Mouse (Mus musculus): ENCODE data around the gene Rpa2. TPM values are rescaled to one million over a fixed set of nuclear protein-coding genes. Genes with fewer than 3 reads are reported as not detected.
"Not testable (repeated sequence)": the region's sequence is repeated elsewhere in the genome, so short reads cannot be mapped to it uniquely, and the experiment has no call there.

Gene Rpa2
- polyA plus RNA-seq, 2 experiments: 55.6 to 95.7 TPM

GRCm38 (mm10) chr4:132733071-132733770 is 34.9 kb upstream of the Rpa2 start:
- Histone ChIP-seq H3K9ac (replicated peaks) (no peak overlapping the region), H3K9me3 (ENCODE audit: control insufficient read depth, low read length) (no peaks in the 10 kb centered on the region), H3K27me3 (ENCODE audit: control insufficient read depth, insufficient read depth, low read length) (no peaks in the 10 kb centered on the region), H3K36me3 (replicated peaks; ENCODE audit: control insufficient read depth, insufficient read depth, low read depth) (no peaks in the 10 kb centered on the region), H3K4me3 (ENCODE audit: insufficient read depth in 1 of 2, low read depth in 2 of 2, low read length in 2 of 2) (no peak overlapping the region), H3K4me2 (ENCODE audit: low read depth) (no peak overlapping the region), H3K4me1 (replicated peaks; ENCODE audit: control insufficient read depth in 2 of 2, insufficient read depth in 2 of 2, low read length in 1 of 2) (peaks cover 5 to 8% of the 10 kb centered on the region in 2 experiments; a peak in 3 of 4 replicates), H3K27ac (no peak overlapping the region)
- WGBS (ENCODE audit: insufficient replicate concordance): 84% methylated on average over 25 of the region's 25 CpGs
- TF ChIP-seq CTCF (IDR thresholded peaks at IDR 0.05; ENCODE audit: low read depth) (peak; percentile 25; the same call in 1 of the 2 replicates), EP300 (IDR thresholded peaks at IDR 0.05; ENCODE audit: low read depth) (no peak)
- DNase-seq (ENCODE audit: low read depth in 3 of 3, low spot score in 3 of 3): no peak
- ATAC-seq (ENCODE audit: insufficient read depth): no peak

- Histone ChIP-seq H3K4me2 (ENCODE audit: low read depth) (no peak overlapping the region), H3K4me3 (ENCODE audit: insufficient read depth in 1 of 2, low read depth in 2 of 2, low read length in 2 of 2) (no peak overlapping the region), H3K27me3 (ENCODE audit: control insufficient read depth, insufficient read depth, low read length) (no peaks in the 10 kb centered on the region), H3K36me3 (replicated peaks; ENCODE audit: control insufficient read depth, insufficient read depth, low read depth) (no peaks in the 10 kb centered on the region), H3K4me1 (replicated peaks; ENCODE audit: control insufficient read depth in 2 of 2, insufficient read depth in 2 of 2, low read length in 1 of 2) (peaks cover 5 to 8% of the 10 kb centered on the region in 2 experiments; a peak in 3 of 4 replicates), H3K9ac (replicated peaks) (no peak overlapping the region), H3K27ac (no peak overlapping the region), H3K9me3 (ENCODE audit: control insufficient read depth, low read length) (no peaks in the 10 kb centered on the region)
- TF ChIP-seq EP300 (IDR thresholded peaks at IDR 0.05; ENCODE audit: low read depth) (no peak), CTCF (IDR thresholded peaks at IDR 0.05; ENCODE audit: low read depth) (no peak)
- WGBS (ENCODE audit: insufficient replicate concordance): 75% methylated on average over 2 of the region's 2 CpGs
- no peak for DNase-seq (ENCODE audit: low read depth in 3 of 3, low spot score in 3 of 3)
- ATAC-seq (ENCODE audit: insufficient read depth): no peak
Measured at GRCm38 (mm10) chr4:132734766-132735165, 33.4 kb upstream of the Rpa2 start.

GRCm38 (mm10) chr4:132735389-132735788 is 32.7 kb upstream of the Rpa2 start:
- no peak for TF ChIP-seq CTCF (IDR thresholded peaks at IDR 0.05; ENCODE audit: low read depth)
- no peak for TF ChIP-seq EP300 (IDR thresholded peaks at IDR 0.05; ENCODE audit: low read depth)
- DNase-seq (ENCODE audit: low read depth in 3 of 3, low spot score in 3 of 3): no peak
- Histone ChIP-seq H3K9ac (replicated peaks) (no peak overlapping the region), H3K4me1 (replicated peaks; ENCODE audit: control insufficient read depth in 2 of 2, insufficient read depth in 2 of 2, low read length in 1 of 2) (peaks cover 5 to 8% of the 10 kb centered on the region in 2 experiments; a peak in 3 of 4 replicates), H3K9me3 (ENCODE audit: control insufficient read depth, low read length) (no peaks in the 10 kb centered on the region), H3K27me3 (ENCODE audit: control insufficient read depth, insufficient read depth, low read length) (no peaks in the 10 kb centered on the region), H3K36me3 (replicated peaks; ENCODE audit: control insufficient read depth, insufficient read depth, low read depth) (no peaks in the 10 kb centered on the region), H3K4me2 (ENCODE audit: low read depth) (no peak overlapping the region), H3K4me3 (ENCODE audit: insufficient read depth in 1 of 2, low read depth in 2 of 2, low read length in 2 of 2) (no peak overlapping the region), H3K27ac (no peak overlapping the region)
- no peak for ATAC-seq (ENCODE audit: insufficient read depth)
- 70% methylated on average over 2 of the region's 2 CpGs for WGBS (ENCODE audit: insufficient replicate concordance)

DNA sequence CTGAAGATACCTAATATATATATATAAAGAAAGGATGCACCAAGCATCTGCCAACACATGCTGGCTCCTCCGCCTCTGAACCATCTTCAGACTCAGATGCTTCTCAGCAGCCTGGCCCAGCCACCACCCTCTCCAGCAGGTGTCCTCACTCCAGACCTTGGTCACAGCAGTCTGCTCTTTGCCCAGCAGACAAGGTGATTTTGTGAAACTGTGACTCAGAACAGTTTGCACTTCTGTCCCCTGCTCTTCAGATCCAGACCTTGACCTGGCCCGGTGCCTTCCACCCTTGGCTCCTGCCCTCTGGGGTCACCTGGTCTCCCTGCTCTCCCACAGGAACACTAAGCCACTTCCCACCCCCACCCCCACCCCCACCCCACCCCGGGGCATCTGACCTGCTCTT is 32.2 kb upstream of the Rpa2 start:
- Histone ChIP-seq H3K27ac (no peak overlapping the region), H3K4me3 (ENCODE audit: insufficient read depth in 1 of 2, low read depth in 2 of 2, low read length in 2 of 2) (no peak overlapping the region), H3K9me3 (ENCODE audit: control insufficient read depth, low read length) (no peaks in the 10 kb centered on the region), H3K9ac (replicated peaks) (no peak overlapping the region), H3K36me3 (replicated peaks; ENCODE audit: control insufficient read depth, insufficient read depth, low read depth) (no peaks in the 10 kb centered on the region), H3K4me1 (replicated peaks; ENCODE audit: control insufficient read depth in 2 of 2, insufficient read depth in 2 of 2, low read length in 1 of 2) (peaks cover 5 to 8% of the 10 kb centered on the region in 2 experiments; a peak in 3 of 4 replicates), H3K27me3 (ENCODE audit: control insufficient read depth, insufficient read depth, low read length) (no peaks in the 10 kb centered on the region), H3K4me2 (ENCODE audit: low read depth) (no peak overlapping the region)
- TF ChIP-seq CTCF (IDR thresholded peaks at IDR 0.05; ENCODE audit: low read depth): peak; percentile 46
- no peak for TF ChIP-seq EP300 (IDR thresholded peaks at IDR 0.05; ENCODE audit: low read depth)
- DNase-seq (ENCODE audit: low read depth in 3 of 3, low spot score in 3 of 3) (no peak), ATAC-seq (ENCODE audit: insufficient read depth) (peak; percentile 14; the same call in 1 of the 2 replicates)
- WGBS (ENCODE audit: insufficient replicate concordance): 52% methylated on average over 3 of the region's 3 CpGs

DNA sequence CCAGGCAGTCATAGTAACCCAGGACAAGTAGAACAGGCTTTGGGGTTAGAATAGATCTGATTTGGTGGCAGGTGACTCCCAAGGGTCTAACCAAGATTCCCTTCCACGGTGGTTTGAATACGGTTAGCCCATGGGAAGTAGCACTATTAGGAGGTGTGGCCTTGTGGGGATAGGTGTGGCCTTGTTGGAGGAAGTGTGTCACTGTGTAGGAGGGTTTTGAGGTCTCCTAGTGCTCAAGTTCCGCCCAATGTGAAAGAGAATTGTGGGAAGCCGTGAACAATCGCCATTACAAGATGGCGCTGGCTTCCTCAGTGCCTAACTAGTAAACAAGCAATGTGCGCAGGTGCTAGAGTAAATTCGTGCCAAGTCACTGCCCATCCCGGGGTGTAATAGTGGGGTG is 31.0 kb upstream of the Rpa2 start:
- H3K9me3 ChIP-seq (ENCODE audit: control insufficient read depth, low read length); H3K27me3 ChIP-seq (ENCODE audit: control insufficient read depth, insufficient read depth, low read length); H3K9ac ChIP-seq (replicated peaks); H3K36me3 ChIP-seq (replicated peaks; ENCODE audit: control insufficient read depth, insufficient read depth, low read depth); ATAC-seq (ENCODE audit: insufficient read depth); H3K4me2 ChIP-seq (ENCODE audit: low read depth); H3K4me3 ChIP-seq (ENCODE audit: insufficient read depth in 1 of 2, low read depth in 2 of 2, low read length in 2 of 2); H3K27ac ChIP-seq; H3K4me1 ChIP-seq (replicated peaks; ENCODE audit: control insufficient read depth in 2 of 2, insufficient read depth in 2 of 2, low read length in 1 of 2); DNase-seq (ENCODE audit: low read depth in 3 of 3, low spot score in 3 of 3): not testable (repeated sequence)
- WGBS (ENCODE audit: insufficient replicate concordance): 73% methylated on average over 9 of the region's 9 CpGs
